Mouse (Mus musculus) frontal cortex, postnatal 10 days (tissue): ENCODE results near the gene Tent5b.

ENCODE experiments used
- DNase-seq, 2 experiments: peaks; one replicate each; pipeline ENCODE4 v3.0.0; 2022; ENCODE audit warnings: low spot score in 2 of 2, mixed read lengths in 1 of 2

Tent5b gene

GRCm38 (mm10) chr4:133471135-133471821, 8.7 kb upstream of the Tent5b start:
- DNase-seq = no peak

- no peak for DNase-seq
These were observed 6.1 kb upstream of the Tent5b start for GRCm38 (mm10) chr4:133473833-133474232.

GRCm38 (mm10) chr4:133480185-133480537, 229 bp downstream of the Tent5b start:
- no peak for DNase-seq

GRCm38 (mm10) chr4:133480754-133481153, 822 bp downstream of the Tent5b start:
- no peak for DNase-seq

GRCm38 (mm10) chr4:133481488-133481887, 1.6 kb downstream of the Tent5b start:
- DNase-seq = no peak

- DNase-seq = no peak
These were observed 2.5 kb downstream of the Tent5b start for GRCm38 (mm10) chr4:133482479-133482878.

GRCm38 (mm10) chr4:133484266-133485025, 4.5 kb downstream of the Tent5b start:
- no peak for DNase-seq

GRCm38 (mm10) chr4:133485691-133486425, 5.9 kb downstream of the Tent5b start:
- no peak for DNase-seq

- no peak for DNase-seq
These were observed 6.9 kb downstream of the Tent5b start for GRCm38 (mm10) chr4:133486673-133487357.

GRCm38 (mm10) chr4:133488619-133489392, 8.9 kb downstream of the Tent5b start:
- DNase-seq = no peak

GRCm38 (mm10) chr4:133489489-133490245, 9.7 kb downstream of the Tent5b start:
- no peak for DNase-seq

GRCm38 (mm10) chr4:133491800-133492199, 11.9 kb downstream of the Tent5b start:
- no peak for DNase-seq

- no peak for DNase-seq
These were observed 14.0 kb downstream of the Tent5b start for GRCm38 (mm10) chr4:133493895-133494294.

GRCm38 (mm10) chr4:133494432-133494831, 14.5 kb downstream of the Tent5b start:
- DNase-seq = peak in 1 of 2 experiments; percentile 79

- DNase-seq = no peak
These were observed 14.9 kb downstream of the Tent5b start for GRCm38 (mm10) chr4:133494867-133495266.

- no peak for DNase-seq
These were observed 15.8 kb downstream of the Tent5b start for GRCm38 (mm10) chr4:133495711-133496110.

GRCm38 (mm10) chr4:133496738-133497445, 17.0 kb downstream of the Tent5b start:
- no peak for DNase-seq

- no peak for DNase-seq
These were observed 17.7 kb downstream of the Tent5b start for GRCm38 (mm10) chr4:133497461-133498159.

- DNase-seq = peak; percentile 84
These were observed 18.3 kb downstream of the Tent5b start, which contains the start of gene Trnp1 for GRCm38 (mm10) chr4:133498160-133498724. TSS of gene Trnp1 (minus strand) at chr4:133498550.
